ENCODE assay signal across 12 mouse cellular contexts in the genomic region with DNA sequence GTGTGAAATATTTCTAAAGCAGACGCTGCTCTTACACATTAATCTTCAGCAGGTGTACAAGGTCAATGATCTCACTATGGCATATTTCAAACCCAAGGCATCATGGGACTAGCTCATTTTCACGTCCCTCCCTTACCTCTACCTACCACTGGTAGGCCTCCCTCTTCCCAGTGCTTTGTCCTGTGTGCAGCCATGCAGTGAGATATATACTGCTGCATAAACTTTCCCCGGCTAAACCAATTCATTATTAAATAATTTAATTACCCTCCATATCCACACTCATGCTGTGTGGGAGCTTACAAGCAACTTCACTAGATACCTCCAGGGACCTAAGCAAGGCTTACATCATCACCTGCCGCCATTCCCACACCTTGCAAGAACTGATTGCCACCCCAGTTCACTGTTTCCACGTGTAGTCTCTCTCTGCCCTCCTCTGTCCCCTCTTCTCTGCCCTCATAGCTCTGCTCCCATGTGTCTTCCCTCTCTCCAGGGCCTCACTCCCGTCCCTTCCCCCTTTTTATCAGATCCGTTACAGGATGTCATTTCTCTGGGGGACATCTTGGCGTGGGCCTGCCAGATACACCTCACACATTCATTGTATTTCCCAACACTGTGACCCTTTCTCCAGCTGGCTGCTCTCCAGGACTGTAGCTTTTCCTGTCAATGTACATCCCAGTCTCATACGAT.
DNase-seq lines count a peak whose midpoint lies in the region; ATAC-seq and TF ChIP-seq lines count a peak whose summit lies in the region.
"Had no signal": no experiment of that assay in that cellular context is flagged by ENCODE, and none has a peak within 500 bp of the region (broad histone marks: within the 10 kb centered on the region; RNA-seq: fewer than 3 reads in every experiment).

No protein-coding gene starts in this region.

- no peak for TF ChIP-seq CTCF in midbrain, postnatal 0 days (IDR thresholded peaks at IDR 0.05)

- no peaks in the 10 kb centered on the region for H3K36me3 ChIP-seq in forebrain, embryonic 15.5 days
- H3K36me3 ChIP-seq in forebrain, embryonic 14.5 days (ENCODE audit: control insufficient read depth, insufficient read depth, low read length): no peaks in the 10 kb centered on the region
- no peaks in the 10 kb centered on the region for H3K36me3 ChIP-seq in kidney, embryonic 14.5 days (ENCODE audit: control insufficient read depth, insufficient read depth, low read length)
- H3K36me3 ChIP-seq in midbrain, postnatal 0 days (ENCODE audit: insufficient read depth, low read length): no peaks in the 10 kb centered on the region
- H3K36me3 ChIP-seq in midbrain, embryonic 16.5 days (ENCODE audit: control insufficient read depth, insufficient read depth, low read length): no peaks in the 10 kb centered on the region
- no peaks in the 10 kb centered on the region for H3K36me3 ChIP-seq in stomach, embryonic 16.5 days (ENCODE audit: control insufficient read depth, insufficient read depth, low read length)
- H3K36me3 ChIP-seq: midbrain, embryonic 10.5 days had no signal

- H3K27ac ChIP-seq in forebrain, embryonic 15.5 days (replicated peaks): no peak overlapping the region
- H3K27ac ChIP-seq in forebrain, embryonic 14.5 days (ENCODE audit: low read depth, low read length): no peak overlapping the region
- H3K27ac ChIP-seq in kidney, embryonic 14.5 days (ENCODE audit: low read depth, low read length): 0 out of 2 replicates have a peak overlapping the region, but pooled peaks have one; percentile 48
- H3K27ac ChIP-seq in midbrain, postnatal 0 days (ENCODE audit: low read depth, low read length): no peak overlapping the region
- H3K27ac ChIP-seq in midbrain, embryonic 16.5 days (ENCODE audit: low read length): no peak overlapping the region
- H3K27ac ChIP-seq in stomach, embryonic 16.5 days (ENCODE audit: low read length): peak overlapping the region; percentile 9; the same call in 1 of the 2 replicates
- H3K27ac ChIP-seq: midbrain, embryonic 10.5 days had no signal

- H3K9me3 ChIP-seq in forebrain, embryonic 15.5 days: no peaks in the 10 kb centered on the region
- no peaks in the 10 kb centered on the region for H3K9me3 ChIP-seq in forebrain, embryonic 14.5 days (replicated peaks; ENCODE audit: control insufficient read depth, low read length)
- H3K9me3 ChIP-seq in kidney, embryonic 14.5 days (ENCODE audit: control insufficient read depth, low read length): no peaks in the 10 kb centered on the region
- H3K9me3 ChIP-seq in midbrain, postnatal 0 days (ENCODE audit: low read length): no peaks in the 10 kb centered on the region
- no peaks in the 10 kb centered on the region for H3K9me3 ChIP-seq in midbrain, embryonic 16.5 days (replicated peaks; ENCODE audit: control insufficient read depth, low read length, poor library complexity, severe bottlenecking)
- H3K9me3 ChIP-seq in stomach, embryonic 16.5 days (replicated peaks; ENCODE audit: control insufficient read depth, low read length): no peaks in the 10 kb centered on the region
- H3K9me3 ChIP-seq: midbrain, embryonic 10.5 days had no signal

- H3K4me3 ChIP-seq in forebrain, embryonic 15.5 days: no peak overlapping the region
- no peak overlapping the region for H3K4me3 ChIP-seq in forebrain, embryonic 14.5 days (ENCODE audit: low read depth, low read length)
- H3K4me3 ChIP-seq in kidney, embryonic 14.5 days (ENCODE audit: low read length): no peak overlapping the region
- H3K4me3 ChIP-seq in midbrain, postnatal 0 days (ENCODE audit: low read depth, low read length): no peak overlapping the region
- H3K4me3 ChIP-seq in midbrain, embryonic 16.5 days (ENCODE audit: low read depth, low read length): no peak overlapping the region
- H3K4me3 ChIP-seq in stomach, embryonic 16.5 days (replicated peaks; ENCODE audit: low read length): no peak overlapping the region
- H3K4me3 ChIP-seq: midbrain, embryonic 10.5 days had no signal

- no peaks in the 10 kb centered on the region for H3K27me3 ChIP-seq in forebrain, embryonic 15.5 days
- H3K27me3 ChIP-seq in forebrain, embryonic 14.5 days (replicated peaks; ENCODE audit: control insufficient read depth, insufficient read depth, low read length): no peaks in the 10 kb centered on the region
- H3K27me3 ChIP-seq in kidney, embryonic 14.5 days (ENCODE audit: control insufficient read depth, insufficient read depth, low read length): no peaks in the 10 kb centered on the region
- H3K27me3 ChIP-seq in midbrain, postnatal 0 days (ENCODE audit: insufficient read depth, low read length): no peaks in the 10 kb centered on the region
- no peaks in the 10 kb centered on the region for H3K27me3 ChIP-seq in midbrain, embryonic 16.5 days (ENCODE audit: control insufficient read depth, insufficient read depth, low read depth, low read length)
- no peaks in the 10 kb centered on the region for H3K27me3 ChIP-seq in stomach, embryonic 16.5 days (ENCODE audit: control insufficient read depth, insufficient read depth, low read length)

- no peaks in the 10 kb centered on the region for H3K4me1 ChIP-seq in forebrain, embryonic 15.5 days
- no peaks in the 10 kb centered on the region for H3K4me1 ChIP-seq in forebrain, embryonic 14.5 days (ENCODE audit: control insufficient read depth, insufficient read depth, low read length)
- peaks cover 30% of the 10 kb centered on the region for H3K4me1 ChIP-seq in kidney, embryonic 14.5 days (ENCODE audit: control insufficient read depth, insufficient read depth, low read length)
- H3K4me1 ChIP-seq in midbrain, postnatal 0 days (ENCODE audit: insufficient read depth, low read length): no peaks in the 10 kb centered on the region
- H3K4me1 ChIP-seq in midbrain, embryonic 16.5 days (ENCODE audit: control insufficient read depth, insufficient read depth, low read length): no peaks in the 10 kb centered on the region; the same call in 1 of the 2 replicates
- H3K4me1 ChIP-seq in stomach, embryonic 16.5 days (ENCODE audit: control insufficient read depth, insufficient read depth, low read length): peaks cover 39% of the 10 kb centered on the region

- H3K9ac ChIP-seq in forebrain, embryonic 15.5 days (replicated peaks): no peak overlapping the region
- H3K9ac ChIP-seq in forebrain, embryonic 14.5 days (ENCODE audit: low read length): no peak overlapping the region
- no peak overlapping the region for H3K9ac ChIP-seq in kidney, embryonic 14.5 days (ENCODE audit: low read depth, low read length)
- no peak overlapping the region for H3K9ac ChIP-seq in midbrain, postnatal 0 days (replicated peaks; ENCODE audit: low read length, poor library complexity, severe bottlenecking)
- no peak overlapping the region for H3K9ac ChIP-seq in midbrain, embryonic 16.5 days (ENCODE audit: low read depth, low read length)
- no peak overlapping the region for H3K9ac ChIP-seq in stomach, embryonic 16.5 days (ENCODE audit: low read length)

- DNase-seq in forebrain, embryonic 14.5 days (ENCODE audit: low spot score): no peak
- no peak for DNase-seq in kidney, adult 9 months
- no peak for DNase-seq in midbrain, postnatal 0 days (ENCODE audit: low spot score)
- no peak for DNase-seq in ovary, adult 18-20 months (ENCODE audit: low spot score)
- DNase-seq: embryo, embryonic 11 days; gastrocnemius, postnatal 36 days; thymus, postnatal 25 days had no signal

- ATAC-seq in forebrain, embryonic 15.5 days (replicated peaks): 0 out of 2 replicates have a peak, but pooled peaks have one; percentile 29
- ATAC-seq in forebrain, embryonic 14.5 days: no peak
- peak; percentile 51; the same call in 1 of the 2 replicates for ATAC-seq in kidney, embryonic 14.5 days (ENCODE audit: low FRiP score, low TSS enrichment)
- ATAC-seq in midbrain, postnatal 0 days (ENCODE audit: low FRiP score): 0 out of 2 replicates have a peak, but pooled peaks have one; percentile 19
- ATAC-seq in midbrain, embryonic 16.5 days: no peak
- no peak for ATAC-seq in stomach, embryonic 16.5 days (ENCODE audit: insufficient read depth, low FRiP score)

- WGBS in forebrain, embryonic 15.5 days: 59% methylated on average over 9 of the region's 9 CpGs
- WGBS in forebrain, embryonic 14.5 days: 62% methylated on average over 9 of the region's 9 CpGs
- WGBS in kidney, embryonic 14.5 days: 27% methylated on average over 9 of the region's 9 CpGs
- 70% methylated on average over 9 of the region's 9 CpGs for WGBS in midbrain, postnatal 0 days
- 68% methylated on average over 9 of the region's 9 CpGs for WGBS in midbrain, embryonic 16.5 days
- 50% methylated on average over 9 of the region's 9 CpGs for WGBS in stomach, embryonic 16.5 days

- H3K4me2 ChIP-seq in forebrain, embryonic 15.5 days (replicated peaks): no peak overlapping the region
- no peak overlapping the region for H3K4me2 ChIP-seq in forebrain, embryonic 14.5 days (ENCODE audit: low read length)
- H3K4me2 ChIP-seq in kidney, embryonic 14.5 days (replicated peaks; ENCODE audit: low read depth, low read length): no peak overlapping the region
- no peak overlapping the region for H3K4me2 ChIP-seq in midbrain, postnatal 0 days (ENCODE audit: low read depth, low read length, poor library complexity, severe bottlenecking)
- no peak overlapping the region for H3K4me2 ChIP-seq in midbrain, embryonic 16.5 days (ENCODE audit: low read length)
- no peak overlapping the region for H3K4me2 ChIP-seq in stomach, embryonic 16.5 days (ENCODE audit: low read depth, low read length)

Comparison
In these comparisons a context has a peak if more than half of its experiments do, and no peak if none do; other contexts are left out.
1. ATAC-seq: peak in forebrain, embryonic 15.5 days (single experiment), kidney, embryonic 14.5 days (single experiment) and midbrain, postnatal 0 days (single experiment); none in forebrain, embryonic 14.5 days (single experiment), midbrain, embryonic 16.5 days (single experiment) and stomach, embryonic 16.5 days (single experiment).
2. H3K27ac ChIP-seq: peak in kidney, embryonic 14.5 days (single experiment) and stomach, embryonic 16.5 days (single experiment); none in forebrain, embryonic 15.5 days (single experiment), forebrain, embryonic 14.5 days (single experiment), midbrain, postnatal 0 days (single experiment) and midbrain, embryonic 16.5 days (single experiment).